Mouse (Mus musculus) small intestine, adult 2 months (tissue): ENCODE data around the gene Nprl2. TPM values are rescaled to one million over a fixed set of nuclear protein-coding genes. Genes with fewer than 3 reads are reported as not detected.
"Not testable (repeated sequence)": the region's sequence is repeated elsewhere in the genome, so short reads cannot be mapped to it uniquely, and the experiment has no call there.

Source experiments
- H3K27ac ChIP-seq: fragments of 200-500 bp; 2 replicates; pipeline ENCODE4 v1.5.1; 2012; ENCODE audit warnings: low read depth, low read length, control low read depth, inconsistent platforms; ENCODE audit not compliant: insufficient read depth
- H3K27me3 ChIP-seq: fragments of 200-500 bp; 2 replicates; pipeline ENCODE4 v1.6.1; 2012; ENCODE audit warnings: mild to moderate bottlenecking, moderate library complexity, low read length, inconsistent platforms; ENCODE audit not compliant: control insufficient read depth, insufficient read depth
- H3K36me3 ChIP-seq: fragments of 200-500 bp; 2 replicates; pipeline ENCODE4 v1.6.1; 2012; ENCODE audit warnings: mild to moderate bottlenecking, low read length, control low read depth, inconsistent platforms; ENCODE audit not compliant: control insufficient read depth, insufficient read depth
- H3K4me1 ChIP-seq: fragments of 200-500 bp; 2 replicates; pipeline ENCODE4 v1.6.1; 2012; ENCODE audit warnings: low read length, inconsistent platforms, mixed read lengths; ENCODE audit not compliant: control insufficient read depth, insufficient read depth, insufficient read length
- H3K4me3 ChIP-seq: fragments of 200-500 bp; 2 replicates; pipeline ENCODE4 v1.5.1; 2012; ENCODE audit warnings: low read depth, mild to moderate bottlenecking, control low read depth, inconsistent platforms, low read length, moderate library complexity
- CTCF ChIP-seq: fragments of 200-500 bp; IDR thresholded peaks from 2 replicates; pipeline ENCODE4 v1.5.1; 2012; ENCODE audit warnings: low read depth, mild to moderate bottlenecking, control low read depth, inconsistent platforms, low read length, moderate library complexity, mixed read lengths; ENCODE audit not compliant: insufficient replicate concordance, insufficient read length; ENCODE audit errors: extremely low read depth
- POLR2A ChIP-seq: fragments of 200-500 bp; IDR thresholded peaks from 2 replicates; pipeline ENCODE4 v1.6.1; 2012; ENCODE audit warnings: low read depth, mild to moderate bottlenecking, control low read depth, inconsistent platforms, low read length, moderate library complexity
- whole genome bisulfite sequencing: fragments of 180-500 bp; shearing (Covaris S2); methylation state at CpG from one replicate; pipeline ENCODE4 v1.1.7; 2018; 5-methylcytosine and 5-hydroxymethylcytosine counted together
- polyA plus RNA-seq: library from polyadenylated mRNA; depleted of rRNA; stranded (reverse); fragments of >200 nt; gene quantifications from 2 replicates; pipeline ENCODE4 v1.2.3, GENCODE M21; 2012

Nprl2 gene
- polyA plus RNA-seq, 1 experiment = 23.3 TPM

DNA sequence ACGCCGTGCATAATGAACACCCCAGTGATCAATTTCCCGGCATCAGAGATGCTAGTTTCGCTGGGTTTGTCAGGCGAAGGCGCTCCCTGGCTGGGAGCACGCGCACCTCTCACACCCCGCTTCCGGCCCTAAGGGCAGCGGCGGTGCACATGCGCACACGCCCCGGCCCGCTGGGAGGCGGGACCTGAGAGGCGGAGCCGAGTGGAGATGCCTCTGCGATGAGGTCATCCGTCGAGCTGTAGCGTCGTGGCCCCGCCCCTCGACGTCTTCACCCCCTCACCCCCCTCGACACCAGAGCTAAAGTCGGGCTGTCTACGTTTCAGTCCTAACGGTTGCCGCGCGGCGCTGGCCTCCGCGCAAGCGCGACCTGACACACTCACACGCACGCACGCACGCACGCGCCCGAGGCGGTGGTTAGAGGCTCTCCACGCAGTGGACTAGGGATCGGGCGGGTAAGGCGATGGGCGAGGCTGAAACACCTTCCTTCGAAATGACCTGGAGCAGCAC, 12.3 kb downstream of the Nprl2 start:
- TF ChIP-seq POLR2A (peak; percentile 91), CTCF (no peak)
- Histone ChIP-seq H3K4me3 (peak overlapping the region; percentile 79), H3K4me1 (peaks cover 14% of the 10 kb centered on the region), H3K27ac (peak overlapping the region; percentile 98), H3K36me3 (peaks cover 24% of the 10 kb centered on the region), H3K27me3 (no peaks in the 10 kb centered on the region)
- WGBS = under 1% methylated on average over 53 of the region's 53 CpGs

DNA sequence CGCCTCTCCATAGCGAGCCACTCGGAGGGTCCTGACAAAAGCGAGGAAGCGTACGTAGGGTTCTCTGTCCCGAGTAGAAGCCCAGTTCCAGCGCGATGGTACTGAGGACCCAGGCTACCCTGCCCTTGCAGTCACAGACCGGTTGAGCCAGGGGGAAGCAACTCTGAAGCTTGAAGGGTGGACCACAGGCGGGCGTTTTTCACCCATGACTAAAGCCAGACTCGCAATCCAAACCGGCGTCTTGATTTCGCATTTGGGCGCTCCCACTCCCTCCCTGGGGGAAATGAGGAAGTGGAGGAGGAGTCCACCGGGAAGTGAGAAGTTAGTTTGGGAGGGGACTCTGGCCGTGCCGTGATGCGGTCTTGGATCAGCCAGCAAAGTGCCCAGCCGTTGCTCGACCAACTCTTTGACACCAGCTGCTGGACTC, 13.0 kb downstream of the Nprl2 start:
- no peak for TF ChIP-seq CTCF
- peak; percentile 29; the same call in 1 of the 2 replicates for TF ChIP-seq POLR2A
- 0% methylated on average over 23 of the region's 23 CpGs for whole genome bisulfite sequencing
- Histone ChIP-seq H3K4me1 (peaks cover 14% of the 10 kb centered on the region), H3K27ac (peak overlapping the region; percentile 98), H3K27me3 (no peaks in the 10 kb centered on the region), H3K4me3 (peak overlapping the region; percentile 79), H3K36me3 (peaks cover 31% of the 10 kb centered on the region)

DNA sequence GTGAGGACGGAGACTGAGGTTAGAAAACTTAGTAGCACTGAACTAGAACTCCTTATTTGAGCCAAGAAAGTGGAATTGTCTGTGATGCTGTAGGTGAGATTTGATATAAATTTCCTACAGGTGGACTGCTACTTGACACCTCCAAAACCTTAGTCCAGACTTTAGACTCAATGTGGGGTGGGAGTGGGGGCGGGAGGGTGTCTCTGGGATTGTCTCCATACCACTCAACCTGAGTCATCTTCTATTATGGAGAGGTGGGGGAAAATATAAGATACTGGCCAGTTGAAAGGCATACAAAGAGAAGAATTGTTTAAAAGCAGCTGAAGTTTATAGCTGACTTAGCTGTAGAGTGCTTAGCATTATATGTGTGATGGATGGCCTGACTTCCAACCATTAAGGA, 13.7 kb downstream of the Nprl2 start:
- H3K4me1 ChIP-seq = peaks cover 14% of the 10 kb centered on the region
- WGBS = 19% methylated on average over 2 of the region's 2 CpGs
- no peaks in the 10 kb centered on the region for H3K27me3 ChIP-seq
- H3K27ac ChIP-seq = peak overlapping the region; percentile 98
- H3K36me3 ChIP-seq = peaks cover 35% of the 10 kb centered on the region
- H3K4me3 ChIP-seq = peak overlapping the region; percentile 79
- TF ChIP-seq CTCF (no peak), POLR2A (no peak)

DNA sequence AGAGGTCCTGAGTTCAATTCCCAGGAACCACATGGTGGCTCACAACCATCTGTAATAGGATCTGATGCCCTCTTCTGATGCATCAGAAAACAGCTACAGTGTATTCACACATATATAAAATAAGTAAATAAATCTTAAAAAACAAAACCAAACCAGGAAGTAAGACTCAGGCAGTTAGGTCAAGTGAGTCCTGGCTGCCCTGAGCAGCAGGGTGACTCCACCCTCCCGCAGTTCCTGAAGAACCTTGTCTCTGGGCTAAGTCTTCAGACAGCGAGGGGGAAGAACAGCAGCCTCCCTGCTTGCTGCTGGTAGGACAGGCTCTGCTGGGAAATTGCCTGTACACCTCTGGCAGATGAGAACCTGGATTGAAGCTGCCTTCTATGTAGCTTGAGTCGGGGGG, 14.3 kb downstream of the Nprl2 start:
- peak overlapping the region; percentile 98 for H3K27ac ChIP-seq
- peak overlapping the region; percentile 48 for H3K4me3 ChIP-seq

DNA sequence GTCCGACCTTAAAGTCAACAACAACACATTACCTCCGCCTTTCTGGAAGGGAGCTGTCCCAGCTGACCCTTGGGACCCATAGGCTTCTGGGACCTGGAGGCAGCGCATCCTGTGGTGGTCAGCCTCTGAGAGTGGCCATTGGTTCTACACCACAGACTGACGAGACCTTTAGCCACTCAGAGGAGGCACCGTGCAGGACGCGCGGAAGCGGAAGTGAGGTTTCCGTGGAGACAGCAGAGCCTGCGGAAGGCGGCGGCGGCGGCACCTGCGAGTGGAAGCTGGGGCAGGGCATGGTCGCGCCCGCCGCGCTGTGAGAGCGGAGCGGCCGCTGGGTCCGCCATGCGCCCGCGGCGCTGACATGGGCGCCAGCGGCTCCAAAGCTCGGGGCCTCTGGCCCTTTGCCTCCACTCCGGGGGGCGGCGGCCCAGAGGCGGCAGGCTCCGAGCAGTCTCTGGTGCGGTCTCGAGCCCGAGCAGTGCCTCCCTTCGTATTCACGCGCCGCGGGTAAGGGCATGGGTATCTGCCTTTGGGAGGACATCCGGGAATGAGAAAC, 21.1 kb downstream of the Nprl2 start, which contains the start of gene Tusc2:
TSS of gene Tusc2 (plus strand) at position 227 of the 553 bp plus-strand sequence.
- TF ChIP-seq CTCF (no peak), POLR2A (peak; percentile 69)
- Histone ChIP-seq H3K4me3 (peak within 1 kb of the TSS; percentile 90), H3K27me3 (no peaks in the 10 kb centered on the region), H3K4me1 (peaks cover 19% of the 10 kb centered on the region), H3K27ac (peak within 1 kb of the TSS; percentile 50), H3K36me3 (peaks cover 47% of the 10 kb centered on the region)
- WGBS = under 1% methylated on average over 46 of the region's 46 CpGs

More for the DNA sequence above, 14.3 kb downstream of the Nprl2 start:
- Histone ChIP-seq H3K27me3 (no peaks in the 10 kb centered on the region), H3K36me3 (peaks cover 41% of the 10 kb centered on the region), H3K4me1 (peaks cover 10% of the 10 kb centered on the region)
- TF ChIP-seq POLR2A = peak; percentile 32; the same call in 1 of the 2 replicates
- no peak for TF ChIP-seq CTCF
- WGBS = 25% methylated on average over 3 of the region's 3 CpGs

DNA sequence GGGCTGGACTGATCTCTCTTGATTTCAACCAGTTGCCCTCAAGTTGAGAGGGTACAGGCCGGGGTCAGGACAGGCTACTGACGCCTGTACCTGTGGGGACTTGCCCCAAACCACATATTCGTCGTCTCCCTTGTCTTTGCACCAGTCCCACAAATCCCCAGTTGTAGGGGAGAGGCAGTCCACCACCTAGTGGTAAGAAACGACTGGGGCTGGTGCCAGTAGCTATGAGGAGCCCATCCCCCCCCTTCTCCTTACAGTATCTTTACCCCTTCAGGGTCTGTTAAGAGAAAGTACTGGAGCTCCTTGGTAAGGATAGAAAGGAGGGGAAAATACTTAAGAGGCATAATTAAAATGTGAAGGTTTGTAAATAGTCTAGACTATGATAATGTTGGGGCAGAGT, 23.5 kb downstream of the Nprl2 start:
- Histone ChIP-seq H3K4me1 (peaks cover 28% of the 10 kb centered on the region), H3K36me3 (peaks cover 25% of the 10 kb centered on the region), H3K27ac (peak overlapping the region; percentile 99), H3K4me3 (peak overlapping the region; percentile 27)
- 45% methylated on average over 5 of the region's 5 CpGs for WGBS
- H3K27me3 ChIP-seq = not testable (repeated sequence)

DNA sequence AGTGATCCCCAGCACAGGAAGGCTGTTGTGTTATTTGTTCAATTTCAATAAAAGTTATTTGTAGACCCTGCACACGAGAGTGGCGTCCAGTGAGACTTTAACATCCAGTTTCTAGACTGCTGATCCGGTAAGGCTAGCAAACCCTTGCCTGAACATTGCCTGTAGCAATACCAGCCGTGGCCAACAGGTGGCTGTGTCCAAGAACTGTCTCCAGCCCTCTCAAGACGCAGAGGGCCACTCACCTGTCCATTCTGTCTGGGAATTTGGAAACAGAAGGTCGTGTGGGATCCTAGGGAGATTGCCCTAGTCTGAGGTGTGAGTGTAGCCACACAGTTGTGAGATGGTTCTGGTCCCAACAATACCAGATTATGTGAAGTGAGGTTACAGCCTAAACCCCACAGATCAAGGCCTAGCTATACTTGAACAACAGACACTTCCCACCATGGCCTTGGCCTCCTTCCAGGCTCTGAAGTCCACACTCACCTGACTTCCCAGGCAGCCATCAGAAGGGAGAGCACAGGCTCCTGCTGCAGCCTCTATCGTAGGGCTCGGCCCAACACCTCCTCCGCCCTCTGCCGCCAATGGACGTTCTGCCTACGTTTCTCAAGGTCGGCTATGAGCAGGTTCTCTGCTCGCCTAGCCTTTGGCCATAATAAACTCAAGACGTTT, 24.1 kb downstream of the Nprl2 start:
- Histone ChIP-seq H3K27ac (peak overlapping the region; percentile 99), H3K4me1 (peaks cover 32% of the 10 kb centered on the region), H3K4me3 (peak overlapping the region; percentile 42), H3K36me3 (peaks cover 19% of the 10 kb centered on the region), H3K27me3 (no peaks in the 10 kb centered on the region)
- TF ChIP-seq CTCF = peak; percentile 85; the same call in 1 of the 2 replicates
- TF ChIP-seq POLR2A = peak; percentile 37; the same call in 1 of the 2 replicates
- 10% methylated on average over 15 of the region's 15 CpGs for WGBS
